Mouse (Mus musculus) ZHBTc4 (cell line): ENCODE results near the gene Abcb9.

Source experiments
- DNase-seq: peaks from one replicate; pipeline ENCODE4 v3.0.0-alpha.2; 2011; ENCODE audit warnings: low read depth, low spot score

Abcb9 gene

DNA sequence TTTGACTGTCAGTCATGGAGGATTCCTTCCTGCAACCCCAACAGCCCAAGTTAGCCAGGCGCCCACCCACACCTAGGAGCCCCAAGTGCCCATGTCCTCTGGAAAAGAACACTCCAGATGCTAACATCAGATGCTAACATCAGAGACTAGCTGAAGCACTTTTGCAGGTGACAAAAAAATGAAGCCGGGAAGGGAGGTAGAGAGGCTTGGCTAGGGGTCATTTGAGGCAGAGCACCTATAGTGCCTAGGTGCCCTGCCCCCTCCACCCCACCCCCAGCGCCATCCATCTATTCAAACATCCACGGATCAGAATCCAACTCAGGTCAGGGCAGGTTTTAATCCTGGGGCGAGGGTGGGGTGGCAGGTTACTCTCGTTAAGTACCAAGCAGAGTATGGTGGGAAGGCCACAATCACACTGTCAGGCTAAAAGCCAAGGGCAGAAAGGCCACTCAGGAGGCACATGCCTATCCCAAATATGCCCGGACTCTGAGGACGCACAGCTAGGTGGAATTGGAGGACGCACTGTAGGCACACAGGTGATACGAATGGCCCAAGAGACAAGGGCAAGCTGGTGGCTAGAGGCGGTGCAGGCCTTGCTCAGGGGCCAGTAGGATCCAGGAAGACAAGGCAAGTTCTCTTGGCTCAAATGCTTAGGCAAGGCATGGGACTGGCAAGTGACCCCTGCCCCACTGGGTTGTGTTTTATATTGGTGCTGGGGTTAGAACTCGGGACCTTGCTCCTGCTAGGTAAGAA, 1.6 kb downstream of the Abcb9 start:
- DNase-seq = no peak

DNA sequence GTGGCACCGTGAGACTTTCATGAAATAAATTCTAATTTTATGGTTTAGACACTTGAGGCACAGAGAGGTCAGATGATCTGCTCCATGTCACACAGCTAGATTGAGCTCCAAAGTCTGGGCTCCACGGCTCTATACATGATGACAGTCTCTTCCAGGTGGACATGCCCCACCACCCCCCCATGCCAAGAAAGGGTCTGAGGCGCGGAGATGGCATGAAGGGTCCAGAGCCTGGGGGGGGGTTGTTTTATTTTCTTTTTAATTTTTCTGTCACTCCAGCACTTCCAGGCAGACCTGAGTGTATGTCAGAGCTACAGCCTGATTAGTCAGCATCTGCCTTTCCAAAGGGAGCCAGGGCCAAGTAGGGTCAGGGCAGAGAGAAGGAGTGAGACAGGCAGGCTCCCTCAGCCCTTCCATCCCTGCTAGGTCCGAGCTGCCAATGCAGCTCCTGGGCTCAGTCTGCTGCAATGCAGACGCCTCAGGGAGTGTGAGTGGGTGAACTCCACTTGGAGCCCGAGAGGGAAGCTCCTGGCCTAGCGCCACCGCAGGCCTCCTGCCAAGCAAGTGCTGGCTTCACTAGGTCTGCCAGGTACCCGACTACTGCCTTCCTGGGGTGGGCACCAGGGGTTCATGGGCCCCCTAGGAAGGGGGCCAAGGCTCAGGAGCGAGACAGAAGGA, 2.3 kb downstream of the Abcb9 start:
- DNase-seq = no peak

DNA sequence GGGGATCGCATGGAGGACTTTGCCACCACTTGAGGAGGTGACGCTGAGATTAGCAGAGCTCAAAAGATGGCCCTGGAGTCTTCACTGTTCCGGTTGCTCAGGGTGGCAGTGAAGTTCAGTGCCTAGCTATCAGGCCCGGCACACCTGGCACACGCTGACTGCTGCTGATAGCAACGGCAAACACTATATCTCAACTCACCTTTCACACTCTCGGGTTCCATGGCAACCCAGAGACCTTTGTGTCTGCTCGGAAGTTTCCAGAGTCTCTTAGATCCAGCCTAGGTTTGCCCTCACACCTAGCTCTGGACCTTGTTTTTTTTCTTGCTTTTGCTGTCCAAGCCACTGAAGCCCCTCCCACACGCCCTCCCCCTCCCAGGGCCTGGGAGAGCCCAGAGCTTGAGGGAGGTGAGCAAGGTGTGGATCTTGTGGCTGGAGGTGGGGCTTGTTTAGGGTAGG, 3.6 kb downstream of the Abcb9 start:
- DNase-seq = peak; percentile 71

DNA sequence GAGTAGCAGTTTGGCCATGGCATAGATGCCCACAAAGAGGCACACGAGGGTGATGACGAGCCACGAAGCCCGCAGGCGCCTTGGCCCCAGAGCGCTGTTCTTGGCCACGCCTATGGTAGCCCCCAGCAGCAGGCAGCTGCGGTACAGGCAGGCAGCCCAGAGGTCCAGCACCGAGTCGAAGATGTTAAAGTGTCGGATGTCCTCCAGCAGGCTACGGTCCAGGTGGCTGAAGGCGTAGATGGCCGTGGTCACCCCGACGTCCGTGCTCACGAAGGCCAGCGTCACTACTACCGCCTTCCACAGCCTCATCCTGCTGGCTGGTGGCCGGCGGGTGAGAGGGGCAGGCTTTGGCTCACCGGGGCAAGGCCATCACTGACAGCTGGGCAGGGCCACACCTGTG, 5.7 kb downstream of the Abcb9 start:
- peak; percentile 21 for DNase-seq

DNA sequence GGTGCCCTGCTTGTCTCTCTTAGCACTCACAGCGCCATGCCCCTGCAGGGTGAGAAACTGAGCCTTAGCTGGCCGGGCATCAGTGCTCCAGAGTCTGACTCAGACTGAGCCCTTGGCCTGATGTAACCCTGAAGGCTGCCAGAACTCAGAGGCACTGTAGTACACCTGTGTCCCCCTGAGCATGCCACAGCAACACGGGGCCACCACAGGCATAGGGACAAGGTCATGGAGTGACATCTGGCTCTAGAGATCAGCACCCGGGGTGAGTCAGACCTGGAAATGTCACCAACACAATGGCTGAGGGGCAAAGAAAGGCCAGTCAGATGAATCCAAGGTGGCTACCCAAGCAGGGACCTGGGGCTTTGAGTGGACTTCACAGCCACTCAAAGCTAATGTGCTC, 8.7 kb downstream of the Abcb9 start:
- DNase-seq = no peak

DNA sequence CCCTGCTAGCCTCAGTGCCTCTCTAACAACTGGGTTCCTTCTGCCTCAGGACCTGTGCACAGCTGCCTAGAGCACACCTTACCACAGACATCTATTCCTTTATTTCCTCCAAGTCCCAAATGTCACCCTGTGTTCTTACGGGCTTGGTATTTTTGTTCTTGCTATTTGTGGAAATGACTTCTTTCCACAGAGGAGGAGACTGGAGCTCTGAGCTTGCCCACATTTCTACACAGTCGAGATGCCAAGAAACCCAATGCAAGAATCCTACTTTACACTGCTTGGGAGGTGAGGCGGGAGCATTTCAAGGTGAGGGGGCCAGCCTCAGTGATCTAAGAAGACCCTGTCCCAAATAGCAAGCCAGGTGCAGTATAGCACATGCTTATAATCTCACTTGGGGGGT, 10.1 kb downstream of the Abcb9 start:
- DNase-seq = no peak

DNA sequence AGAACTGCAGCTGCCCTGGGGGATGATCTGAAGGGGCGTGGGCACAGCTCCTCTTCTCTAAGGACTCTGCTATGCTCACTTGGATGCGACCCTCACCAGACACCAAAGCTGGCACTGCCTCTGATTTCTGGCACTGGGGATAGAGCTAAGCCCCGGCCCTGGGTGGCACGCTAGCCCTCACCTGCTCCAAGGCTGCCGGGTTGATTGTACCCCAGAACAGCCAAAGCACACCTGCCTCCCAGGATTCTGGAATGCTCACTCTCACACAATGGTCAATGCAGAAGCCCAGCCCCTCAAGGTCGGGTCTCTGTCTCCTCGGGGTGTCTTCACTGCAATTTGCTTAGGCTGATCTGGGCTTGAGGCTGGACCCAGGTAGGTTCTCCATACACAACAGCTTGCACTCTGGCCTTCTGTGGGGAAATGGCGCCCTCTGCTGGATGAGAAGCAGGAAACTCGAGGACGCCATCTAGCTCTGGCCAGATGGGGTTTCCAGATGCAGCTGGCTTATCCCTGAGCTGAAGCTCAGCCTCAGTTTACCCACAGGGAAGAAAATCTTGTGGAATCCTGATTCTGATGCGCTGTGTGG, 10.9 kb downstream of the Abcb9 start:
- peak; percentile 82 for DNase-seq

DNA sequence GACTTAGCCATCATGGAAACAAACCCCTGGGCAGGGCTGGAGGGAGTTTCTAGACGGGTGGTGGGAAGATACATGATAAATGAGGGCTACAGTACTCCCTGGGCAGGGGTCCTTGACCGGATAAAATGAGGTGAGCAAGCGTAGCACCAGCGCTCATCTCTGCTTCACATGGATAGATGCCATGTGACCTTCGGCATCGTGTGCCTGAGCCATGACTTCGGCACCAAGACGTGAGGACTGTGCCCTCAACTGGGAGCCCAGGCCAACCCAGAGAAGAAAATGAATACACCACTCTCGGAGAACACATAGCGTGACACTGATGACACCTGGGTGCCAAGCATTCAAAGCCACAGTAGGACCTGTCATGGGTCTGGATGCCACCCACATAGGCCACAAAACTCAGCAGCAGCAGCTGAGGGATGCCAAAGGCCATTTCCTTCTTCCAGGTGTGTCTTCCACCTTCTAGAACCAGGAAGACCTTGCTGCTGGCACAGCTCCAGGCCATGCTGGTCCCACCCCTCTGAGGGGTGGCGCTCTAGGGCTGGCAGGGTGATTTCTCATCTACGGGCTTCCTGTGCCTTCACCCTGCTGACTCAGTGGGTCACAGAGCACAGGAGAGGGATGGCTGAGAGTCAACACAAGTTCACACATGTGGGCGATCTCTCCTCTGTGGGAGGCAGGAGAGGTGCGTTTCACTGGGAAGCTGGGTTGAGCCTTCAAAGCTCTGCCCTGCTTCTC, 11.6 kb downstream of the Abcb9 start:
- DNase-seq = no peak

DNA sequence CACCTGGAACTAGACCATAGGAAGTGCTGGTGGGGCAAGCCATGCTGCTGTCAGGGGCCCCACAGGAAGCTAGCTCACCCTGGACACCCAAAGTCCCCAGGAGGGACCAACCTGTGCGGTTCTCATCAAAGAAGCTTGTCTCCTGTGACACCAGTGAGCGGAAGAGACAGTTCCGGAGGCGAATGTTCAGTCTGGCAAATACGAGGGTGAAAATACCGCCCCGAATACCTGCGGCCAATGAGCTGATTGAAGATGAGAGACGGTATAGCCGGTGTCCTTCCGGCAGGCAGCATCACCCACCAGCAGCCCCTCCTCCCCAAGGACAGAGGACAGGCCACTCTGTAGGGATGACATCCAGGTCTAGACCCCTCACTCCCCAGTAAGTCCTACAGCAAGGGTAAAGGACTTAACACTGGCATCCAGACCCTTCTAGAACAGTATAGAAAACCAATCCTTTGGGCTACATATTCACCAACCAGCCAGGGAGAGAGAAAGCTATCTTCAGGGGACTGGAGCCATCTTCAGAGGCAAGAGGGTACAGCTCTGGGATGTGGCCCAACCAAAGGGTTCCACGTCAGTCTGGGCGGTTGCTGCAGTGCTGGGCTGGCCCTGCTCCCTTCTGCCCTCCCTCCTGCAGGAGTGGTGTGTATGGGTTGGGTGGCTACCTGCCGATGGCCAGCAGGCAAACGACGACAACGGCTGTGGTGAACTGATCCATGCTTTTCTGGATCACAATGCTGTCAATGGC, 12.5 kb downstream of the Abcb9 start:
- no peak for DNase-seq

DNA sequence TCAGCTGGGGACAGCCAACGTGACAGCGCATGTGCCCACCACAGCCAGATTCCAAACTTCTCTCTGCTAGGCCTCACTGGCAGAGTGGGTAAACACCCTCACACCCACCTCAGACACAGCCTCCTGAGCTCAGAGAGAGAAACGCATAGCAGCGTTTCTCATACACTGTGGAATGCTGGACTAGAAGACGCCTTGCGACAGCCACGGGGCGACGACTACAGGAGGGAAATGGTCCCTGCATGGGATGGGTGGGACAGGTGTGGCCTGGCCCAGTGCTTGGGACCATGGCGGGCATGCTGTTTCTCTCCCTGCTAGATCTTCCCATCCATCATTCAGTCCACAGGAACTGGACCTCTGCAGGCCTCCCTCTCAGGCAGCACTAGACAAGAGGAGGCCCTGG, 13.2 kb downstream of the Abcb9 start:
- DNase-seq = no peak

DNA sequence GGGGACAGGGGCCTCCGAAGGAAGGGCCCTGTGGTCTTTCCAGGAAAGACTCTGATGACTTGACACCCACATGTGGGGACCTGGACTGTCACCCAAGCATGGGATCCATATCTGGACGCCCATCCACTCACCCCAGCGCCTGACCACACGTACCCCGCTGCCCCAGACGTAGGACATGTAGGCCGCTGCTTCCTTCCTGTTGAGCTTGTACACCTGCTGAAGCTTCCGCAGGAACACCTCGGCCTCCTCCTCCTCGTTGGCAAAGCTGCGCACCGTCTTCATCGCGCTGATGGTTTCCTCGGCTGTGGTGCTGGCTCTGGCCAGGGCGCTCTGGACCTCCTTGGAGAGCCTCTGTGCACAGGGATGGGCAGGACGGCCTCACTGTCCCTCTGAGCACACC, 15.7 kb downstream of the Abcb9 start:
- DNase-seq = no peak

DNA sequence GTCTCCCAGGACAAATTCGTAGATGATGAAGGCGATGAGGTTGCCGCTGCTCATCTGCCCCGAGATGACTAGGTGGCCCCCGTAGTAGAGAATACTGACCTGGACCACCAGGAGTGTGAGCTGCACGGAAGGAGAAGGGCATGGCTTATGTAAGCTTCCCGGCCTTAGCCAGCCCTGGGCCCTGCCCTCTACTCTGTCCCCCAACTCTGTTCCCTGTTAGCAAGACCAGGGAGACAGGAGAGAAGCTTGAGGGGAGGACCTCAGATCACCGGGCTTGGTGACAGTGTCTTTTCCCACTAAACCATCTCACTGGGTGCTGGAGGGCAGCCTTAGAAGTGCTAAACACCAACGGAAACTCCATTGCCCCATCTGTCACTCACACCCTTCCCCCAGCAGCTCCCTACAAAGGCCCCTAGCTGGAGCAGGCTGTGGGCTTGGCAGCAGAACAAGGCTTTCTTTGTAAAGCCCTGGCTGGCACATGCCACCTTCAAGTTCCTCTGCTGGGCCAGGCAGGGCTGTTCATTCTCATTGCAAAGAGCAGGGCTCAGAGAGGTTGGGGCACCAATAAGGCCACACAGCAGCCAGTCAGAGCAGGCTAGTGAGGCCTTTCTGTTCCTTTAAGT, 16.7 kb downstream of the Abcb9 start:
- DNase-seq = no peak

DNA sequence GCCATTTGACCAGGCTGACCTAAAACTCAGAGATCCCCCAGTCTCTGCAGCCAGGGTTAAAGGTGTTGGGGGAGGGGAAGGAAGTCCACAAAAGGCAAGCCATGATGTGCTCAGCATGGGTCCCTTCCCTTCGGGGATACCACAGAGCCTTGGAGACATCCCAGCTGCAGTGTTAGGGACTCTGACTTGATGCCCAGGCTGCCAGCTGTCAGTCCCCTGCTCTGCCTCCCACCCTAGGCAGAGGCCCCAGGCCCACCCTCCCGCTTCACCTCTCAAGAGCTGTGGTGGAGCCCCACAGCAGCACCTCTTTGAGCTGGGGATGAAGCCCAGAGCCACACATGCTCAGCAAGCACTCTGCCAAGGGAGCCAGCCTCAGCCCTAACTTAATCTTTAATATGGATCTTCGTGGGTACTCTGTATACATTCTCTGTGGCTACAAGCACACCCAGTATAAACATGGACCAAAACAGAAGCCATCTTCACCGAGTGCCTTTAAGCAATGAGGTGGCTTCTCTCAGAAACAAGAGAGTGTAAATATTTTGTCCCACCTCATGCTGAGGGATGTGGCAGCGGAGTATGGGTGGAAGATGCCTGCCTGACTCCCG, 17.6 kb downstream of the Abcb9 start:
- DNase-seq = no peak

DNA sequence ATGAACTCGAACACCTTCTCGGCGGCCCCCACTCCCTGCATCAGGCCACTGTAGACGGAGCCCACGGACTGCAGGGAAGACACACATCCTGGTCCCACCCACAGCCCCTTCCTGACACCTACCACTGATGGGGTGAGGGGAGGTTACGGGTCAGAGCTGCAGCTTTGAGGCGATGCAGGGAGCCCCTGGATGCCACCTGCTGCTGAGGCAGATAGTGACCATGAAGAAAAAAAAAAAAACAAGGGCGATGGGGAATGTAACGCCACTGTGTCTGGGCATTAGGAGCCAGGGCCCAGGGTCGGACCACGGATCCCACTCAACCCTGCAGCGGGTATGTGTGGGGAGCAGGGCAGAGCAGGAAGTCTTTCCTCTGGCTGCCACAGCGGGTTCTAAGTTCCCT, 18.4 kb downstream of the Abcb9 start:
- DNase-seq = no peak

DNA sequence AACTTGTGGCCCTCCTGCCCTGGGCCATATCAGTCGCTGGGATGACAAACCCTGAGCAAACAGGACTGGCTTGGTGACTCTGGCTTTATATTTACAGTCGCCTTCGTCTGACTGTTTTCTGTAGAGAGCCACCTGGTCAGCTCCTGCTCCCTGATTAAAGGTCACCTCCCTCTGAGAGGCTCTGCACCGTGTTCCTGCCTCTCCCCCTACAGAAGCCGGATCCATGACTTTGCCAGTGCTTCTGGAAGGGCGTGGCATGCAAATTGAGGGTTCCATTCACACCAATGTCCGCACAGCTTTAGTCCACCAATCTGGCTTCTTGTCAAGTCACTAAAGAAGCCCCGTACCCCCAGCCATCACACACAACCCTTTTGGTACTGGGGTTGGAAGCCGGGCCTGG, 19.0 kb downstream of the Abcb9 start:
- DNase-seq = peak; percentile 76

DNA sequence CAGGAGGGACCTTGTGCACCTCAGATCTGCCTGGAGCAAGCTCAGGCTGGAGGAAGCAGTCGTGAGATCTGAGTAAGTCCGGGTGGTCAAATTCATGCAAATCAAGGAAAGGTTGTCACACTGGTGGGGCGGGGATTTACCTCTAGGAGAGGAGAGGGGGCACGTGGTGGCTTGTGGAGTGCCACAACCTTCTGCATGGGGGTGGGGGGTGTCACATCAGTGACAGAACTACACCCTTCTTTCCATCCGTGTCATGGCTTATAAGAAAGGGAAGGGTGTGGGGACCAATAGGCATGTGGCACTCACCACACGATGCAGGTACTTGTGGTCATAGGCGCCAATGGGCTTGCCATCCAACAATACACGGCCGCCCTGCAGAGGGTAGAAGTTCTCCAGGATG, 19.9 kb downstream of the Abcb9 start:
- no peak for DNase-seq

DNA sequence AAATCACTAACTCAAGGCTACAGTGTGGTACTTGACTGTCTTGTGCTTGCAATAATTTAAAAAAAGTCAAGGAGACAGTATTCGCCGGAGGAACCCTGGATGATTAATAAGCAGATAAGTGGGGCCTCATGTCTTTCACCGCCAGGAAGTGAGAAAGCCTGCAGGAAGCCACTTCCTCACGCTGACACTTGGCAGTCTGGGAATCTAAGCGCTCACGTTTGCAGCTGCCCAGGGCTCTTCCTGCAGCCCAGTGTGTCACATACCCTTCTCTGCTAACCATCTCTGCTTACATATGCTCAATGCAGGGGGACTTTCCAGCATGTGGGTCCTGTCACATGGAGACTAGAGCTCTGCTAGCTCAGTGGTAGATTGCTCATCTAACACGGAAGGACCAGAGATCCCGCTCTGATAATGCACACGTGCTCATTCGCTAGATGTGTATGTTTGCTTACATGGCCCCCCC, 20.7 kb downstream of the Abcb9 start:
- no peak for DNase-seq

DNA sequence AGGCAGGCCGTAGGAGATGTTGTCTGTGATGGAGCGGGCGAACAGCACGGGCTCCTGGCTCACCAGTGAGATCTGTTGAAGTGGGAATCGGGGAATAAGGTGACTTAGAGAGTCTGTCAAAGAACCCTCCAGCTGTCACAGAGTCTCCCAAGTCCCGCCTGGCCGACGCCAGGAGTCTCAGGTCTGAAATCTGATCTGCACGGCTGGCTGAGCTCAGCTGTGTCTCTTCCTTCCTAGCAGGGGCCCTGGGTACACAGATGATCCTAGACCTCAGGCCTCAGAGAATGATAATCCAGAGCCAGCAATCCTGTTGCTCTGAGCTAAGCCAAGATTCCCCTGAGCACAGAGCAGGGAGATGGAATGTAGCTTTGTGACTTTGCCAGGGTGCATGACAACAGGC, 21.9 kb downstream of the Abcb9 start:
- DNase-seq = no peak

DNA sequence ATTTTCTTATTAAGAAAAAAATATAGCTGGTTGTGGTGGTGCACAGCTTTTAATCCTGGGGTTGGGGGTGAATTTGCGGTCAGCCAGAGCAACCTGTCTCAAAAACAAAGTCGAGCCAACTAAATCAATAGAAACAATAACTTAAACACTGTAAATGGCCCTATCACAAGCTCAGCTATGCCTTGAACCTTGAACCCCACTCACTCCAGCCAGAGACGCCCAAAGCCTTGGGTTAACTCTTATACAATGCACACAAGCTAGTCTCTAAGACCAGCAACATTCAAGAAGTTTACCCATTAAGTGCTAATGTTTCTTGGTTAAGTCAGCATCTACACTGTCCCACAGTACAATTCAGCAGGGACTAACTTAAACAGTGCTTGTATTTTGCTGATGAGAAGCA, 25.9 kb downstream of the Abcb9 start:
- DNase-seq = no peak

DNA sequence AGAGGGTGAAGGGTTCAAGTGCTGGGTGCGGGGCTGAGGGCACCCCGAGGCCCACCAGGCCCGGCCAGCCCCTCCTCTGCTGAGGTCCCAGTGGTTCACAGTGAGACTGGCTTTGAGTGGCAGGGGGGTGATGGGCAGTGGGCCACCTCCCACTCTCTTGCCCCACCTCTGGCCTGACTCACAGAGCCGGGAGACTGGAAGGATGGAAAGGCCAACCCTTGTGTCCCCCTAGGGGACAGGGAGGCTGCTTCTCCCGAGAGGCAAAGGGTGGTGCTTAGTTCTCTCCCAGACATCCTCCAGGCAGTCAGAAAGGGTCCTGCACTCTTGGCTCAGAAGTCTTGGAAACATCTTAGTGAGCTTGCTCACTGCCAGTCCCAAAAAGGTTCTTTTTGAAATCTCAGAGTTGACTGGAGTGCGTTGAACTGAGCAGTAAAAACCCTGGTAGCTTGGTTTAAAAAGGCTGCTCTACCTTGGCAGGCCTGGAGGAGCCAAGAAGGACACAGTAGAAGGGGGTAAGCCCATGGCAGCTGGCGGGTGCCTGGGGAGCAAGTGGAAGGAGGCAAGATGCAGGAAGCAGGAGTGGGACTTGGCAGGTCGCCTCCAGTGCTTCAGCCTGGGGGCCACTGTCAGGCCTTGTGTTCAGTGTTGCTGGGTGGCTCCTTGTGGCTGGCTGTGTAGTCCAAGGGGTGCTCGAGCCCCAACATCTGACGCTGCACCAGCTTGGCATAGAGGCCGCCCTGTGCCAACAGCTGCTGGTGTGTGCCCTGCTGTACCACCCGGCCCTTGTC, 33.4 kb downstream of the Abcb9 start:
- peak; percentile 62 for DNase-seq
